Mouse (Mus musculus) cortical plate, adult 2 months (tissue): ENCODE measurements around the gene Got1. TPM values are rescaled to one million over a fixed set of nuclear protein-coding genes. Genes with fewer than 3 reads are reported as not detected.
"Not testable (repeated sequence)": the region's sequence is repeated elsewhere in the genome, so short reads cannot be mapped to it uniquely, and the experiment has no call there.

Experiments
- H3K27ac ChIP-seq: fragments of 200-500 bp; 2 replicates; pipeline ENCODE4 v1.5.1; 2012; ENCODE audit warnings: low read length, control low read depth, inconsistent platforms; ENCODE audit not compliant: insufficient read depth
- H3K4me1 ChIP-seq: fragments of 200-500 bp; 2 replicates; pipeline ENCODE4 v1.6.1; 2011; ENCODE audit warnings: low read length; ENCODE audit not compliant: control insufficient read depth, insufficient read depth
- H3K4me3 ChIP-seq: fragments of 200-500 bp; 2 replicates; pipeline ENCODE4 v1.5.1; 2011; ENCODE audit warnings: mild to moderate bottlenecking, low read length, control low read depth; ENCODE audit not compliant: insufficient read depth
- CTCF ChIP-seq: fragments of 200-500 bp; IDR thresholded peaks from 2 replicates; pipeline ENCODE4 v1.5.1; 2011; ENCODE audit warnings: mild to moderate bottlenecking, control low read depth, low read length; ENCODE audit not compliant: insufficient read depth; ENCODE audit errors: extremely low read depth
- POLR2A ChIP-seq: fragments of 200-500 bp; IDR thresholded peaks from 2 replicates; pipeline ENCODE4 v1.6.1; 2011; ENCODE audit warnings: mild to moderate bottlenecking, low read length, control low read depth; ENCODE audit not compliant: insufficient read depth; ENCODE audit errors: extremely low read depth
- polyA plus RNA-seq: library from polyadenylated mRNA; depleted of rRNA; stranded (reverse); fragments of >200 nt; gene quantifications from 2 replicates; pipeline ENCODE4 v1.2.3, GENCODE M21; 2012

The Got1 gene
- polyA plus RNA-seq, 1 experiment, result 366 TPM

- no peaks in the 10 kb centered on the region for H3K4me1 ChIP-seq
- no peak overlapping the region for H3K4me3 ChIP-seq
- H3K27ac ChIP-seq, result no peak overlapping the region
- TF ChIP-seq CTCF (peak; percentile 59; the same call in 1 of the 2 replicates), POLR2A (no peak)
These were observed 28.6 kb downstream of the Got1 start for GRCm38 (mm10) chr19:43495846-43496245.

- H3K4me3 ChIP-seq, result no peak overlapping the region
- TF ChIP-seq CTCF, result no peak
- no peak for TF ChIP-seq POLR2A
- no peak overlapping the region for H3K27ac ChIP-seq
- H3K4me1 ChIP-seq, result no peaks in the 10 kb centered on the region
These were observed 29.5 kb downstream of the Got1 start for GRCm38 (mm10) chr19:43494914-43495313.

DNA sequence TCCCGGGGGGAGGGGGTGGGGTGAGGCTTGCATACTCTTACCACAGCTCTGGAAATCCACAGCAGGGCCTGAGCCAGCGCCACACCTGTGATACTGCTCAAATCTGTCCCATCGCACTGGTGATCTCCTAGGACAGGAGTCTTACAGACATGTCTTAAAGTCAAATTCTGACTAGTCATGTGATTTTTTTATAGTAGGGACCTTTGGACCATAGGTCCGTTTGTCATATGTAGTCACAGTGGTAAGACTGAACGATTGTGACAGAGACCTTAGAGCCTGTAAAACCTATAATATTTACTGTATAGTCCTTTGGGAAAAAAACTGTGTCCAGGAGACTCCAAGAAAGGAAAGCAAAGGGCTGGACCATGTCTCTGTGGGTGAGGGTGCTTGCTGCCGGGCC lies 30.5 kb downstream of the Got1 start:
- H3K4me1 ChIP-seq, result no peaks in the 10 kb centered on the region
- H3K4me3 ChIP-seq, result no peak overlapping the region
- H3K27ac ChIP-seq, result no peak overlapping the region
- TF ChIP-seq CTCF, result no peak

DNA sequence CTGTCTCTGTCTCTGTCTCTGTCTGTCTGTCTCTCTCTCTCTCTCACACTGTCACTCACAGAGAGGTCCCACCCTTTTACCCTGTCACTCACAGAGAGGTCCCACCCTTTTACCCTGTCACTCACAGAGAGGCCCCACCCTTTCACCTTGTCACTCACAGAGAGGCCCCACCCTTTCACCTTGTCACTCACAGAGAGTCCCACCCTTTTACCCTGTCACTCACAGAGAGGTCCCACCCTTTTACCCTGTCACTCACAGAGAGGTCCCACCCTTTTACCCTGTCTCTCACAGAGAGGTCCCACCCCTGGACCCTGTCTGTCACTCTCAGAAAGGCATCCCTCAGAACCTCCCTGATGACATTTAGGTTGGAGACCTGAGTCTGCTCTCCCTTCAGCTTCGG lies 31.1 kb downstream of the Got1 start:
- not testable (repeated sequence) for H3K27ac ChIP-seq, H3K4me1 ChIP-seq, H3K4me3 ChIP-seq

GRCm38 (mm10) chr19:43487429-43487828 lies 37.0 kb downstream of the Got1 start:
- no peak overlapping the region for H3K4me3 ChIP-seq
- H3K4me1 ChIP-seq, result no peaks in the 10 kb centered on the region
- no peak overlapping the region for H3K27ac ChIP-seq
- TF ChIP-seq POLR2A, result no peak
- 0 out of 2 replicates have a peak, but pooled peaks have one; percentile 31 for TF ChIP-seq CTCF

DNA sequence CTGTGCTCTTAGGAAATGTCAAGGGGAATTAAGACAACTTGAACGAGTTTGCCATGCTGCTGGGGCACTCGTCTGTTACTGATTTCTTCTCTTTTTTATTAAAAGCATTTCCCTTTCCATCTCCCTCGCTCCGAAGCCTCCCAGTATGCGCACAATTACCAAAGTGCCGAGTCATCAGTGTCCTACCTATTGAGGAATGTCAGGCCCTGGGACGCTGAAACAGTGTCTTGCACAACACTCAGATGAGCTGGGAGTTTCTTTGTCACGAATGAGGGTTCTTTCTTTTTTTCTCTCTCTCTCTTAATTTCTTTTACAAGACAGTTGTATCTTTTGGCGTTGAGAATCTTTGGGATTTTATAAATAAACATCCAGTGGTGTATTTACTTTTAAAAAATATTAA lies 43.9 kb downstream of the Got1 start:
- TF ChIP-seq CTCF (no peak), POLR2A (no peak)
- Histone ChIP-seq H3K4me3 (no peak overlapping the region), H3K4me1 (peaks cover 2% of the 10 kb centered on the region; the same call in 1 of the 2 replicates), H3K27ac (no peak overlapping the region)

DNA sequence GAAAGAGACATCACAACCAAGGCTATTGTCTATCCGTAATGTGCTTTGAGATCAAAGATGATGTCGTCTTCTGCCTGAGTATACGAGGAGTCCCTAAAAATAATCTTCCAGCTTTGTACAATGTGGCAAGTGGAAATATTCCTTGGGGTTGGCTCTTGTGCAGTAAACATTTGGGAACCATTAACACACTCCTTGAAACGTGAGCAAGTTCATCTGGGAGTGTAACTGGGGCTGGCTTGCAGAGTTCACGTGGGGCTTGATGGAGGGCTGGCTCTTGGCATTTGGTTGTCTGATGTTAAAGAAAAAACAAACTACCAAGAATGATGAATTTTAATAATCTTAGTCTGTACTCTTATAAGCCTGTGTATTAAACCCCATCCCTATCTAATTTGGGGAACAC lies 45.0 kb downstream of the Got1 start:
- Histone ChIP-seq H3K4me3 (no peak overlapping the region), H3K4me1 (peaks cover 3% of the 10 kb centered on the region; the same call in 1 of the 2 replicates), H3K27ac (no peak overlapping the region)
- TF ChIP-seq CTCF, result no peak
- no peak for TF ChIP-seq POLR2A

GRCm38 (mm10) chr19:43478891-43479290 lies 45.5 kb downstream of the Got1 start:
- peaks cover 3% of the 10 kb centered on the region; the same call in 1 of the 2 replicates for H3K4me1 ChIP-seq
- TF ChIP-seq CTCF, result peak; percentile 95
- TF ChIP-seq POLR2A, result no peak
- H3K4me3 ChIP-seq, result no peak overlapping the region
- H3K27ac ChIP-seq, result no peak overlapping the region

- TF ChIP-seq POLR2A, result no peak
- TF ChIP-seq CTCF, result no peak
- Histone ChIP-seq H3K4me3 (no peak overlapping the region), H3K4me1 (peaks cover 5% of the 10 kb centered on the region; the same call in 1 of the 2 replicates), H3K27ac (no peak overlapping the region)
These were observed 47.0 kb downstream of the Got1 start for GRCm38 (mm10) chr19:43477436-43477835.

GRCm38 (mm10) chr19:43476063-43476462 lies 48.3 kb downstream of the Got1 start:
- no peak for TF ChIP-seq CTCF
- TF ChIP-seq POLR2A, result no peak
- no peak overlapping the region for H3K4me3 ChIP-seq
- peaks cover 7% of the 10 kb centered on the region; the same call in 1 of the 2 replicates for H3K4me1 ChIP-seq
- no peak overlapping the region for H3K27ac ChIP-seq

DNA sequence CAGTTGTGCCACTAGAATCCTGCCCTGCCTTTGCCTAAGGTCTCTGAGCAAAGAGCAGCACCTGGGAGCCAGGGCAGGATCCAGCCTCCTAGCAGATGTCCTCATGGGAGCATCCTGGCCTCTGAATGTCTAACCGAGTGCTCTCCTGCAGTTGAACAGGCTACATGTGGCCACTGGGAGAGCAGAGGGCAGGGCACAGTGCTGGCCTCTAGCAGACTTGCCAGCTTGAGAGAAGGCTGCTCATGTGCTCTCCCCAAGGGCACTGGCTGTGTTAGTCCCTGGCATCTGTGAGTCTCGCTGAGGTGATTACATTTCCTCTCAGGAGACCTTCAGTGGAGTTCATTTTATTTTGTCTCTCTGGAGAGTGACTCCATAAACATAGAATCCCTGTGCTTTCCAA lies 48.8 kb downstream of the Got1 start:
- no peak overlapping the region for H3K27ac ChIP-seq
- H3K4me1 ChIP-seq, result peaks cover 7% of the 10 kb centered on the region; the same call in 1 of the 2 replicates
- H3K4me3 ChIP-seq, result no peak overlapping the region
- TF ChIP-seq CTCF (no peak), POLR2A (no peak)
